Mouse (Mus musculus): ENCODE results near the gene Ndufaf8. TPM values are rescaled to one million over a fixed set of nuclear protein-coding genes. Genes with fewer than 3 reads are reported as not detected.

The Ndufaf8 gene
- 51.4 and 53.5 TPM in 2 replicates for polyA plus RNA-seq (2015; fragmentation: Nextera tagmentation; extraction: Ambion mirVana)

- H3K4me2 ChIP-seq = peak within 1 kb of the TSS; percentile 91
- peak; percentile 97 for ATAC-seq (replicated peaks)
- peak within 1 kb of the TSS; percentile 72 for H3K4me3 ChIP-seq
- peaks cover 28% of the 10 kb centered on the region for H3K4me1 ChIP-seq
- under 1% methylated on average over 77 of the region's 77 CpGs for WGBS
- H3K9ac ChIP-seq = peak within 1 kb of the TSS; percentile 82
- H3K9me3 ChIP-seq = no peaks in the 10 kb centered on the region
- H3K27ac ChIP-seq = peak within 1 kb of the TSS; percentile 92
- no peaks in the 10 kb centered on the region for H3K27me3 ChIP-seq (replicated peaks)
- peaks cover 8% of the 10 kb centered on the region; the same call in 1 of the 2 replicates for H3K36me3 ChIP-seq (replicated peaks)
Observed at GRCm38 (mm10) chr11:120098588-120099511, at the start of gene Ndufaf8, which contains the start of gene Tepsin. Ndufaf8 (plus strand) TSS chr11:120098928. Tepsin (minus strand) TSS chr11:120098731.

DNA sequence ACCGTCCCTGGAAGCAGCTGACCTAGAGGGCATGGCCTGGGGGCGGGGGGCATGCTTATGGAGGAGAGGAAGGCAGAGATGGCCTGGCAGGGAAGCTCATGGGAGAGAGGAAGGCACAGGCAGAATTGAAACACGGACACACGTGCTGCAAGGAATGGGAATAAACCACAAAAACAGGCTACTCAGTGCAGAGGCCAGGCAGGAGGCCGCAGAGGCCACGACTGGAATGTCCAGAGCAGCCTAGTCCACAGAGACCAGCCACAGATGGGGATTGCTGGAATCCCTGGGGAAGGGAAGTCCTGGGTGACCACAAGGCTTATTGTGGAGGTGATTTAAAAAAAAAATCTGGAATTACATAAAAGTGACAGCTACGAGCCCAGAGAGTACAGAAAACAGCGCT lies 49.7 kb upstream of the Ndufaf8 start:
- no peaks in the 10 kb centered on the region for H3K27me3 ChIP-seq (replicated peaks)
- no peaks in the 10 kb centered on the region for H3K36me3 ChIP-seq (replicated peaks)
- peaks cover 56% of the 10 kb centered on the region for H3K4me1 ChIP-seq
- no peak overlapping the region for H3K4me2 ChIP-seq
- no peak overlapping the region for H3K27ac ChIP-seq
- ATAC-seq (replicated peaks) = no peak
- no peak overlapping the region for H3K4me3 ChIP-seq
- WGBS = 85% methylated on average over 8 of the region's 8 CpGs
- H3K9ac ChIP-seq = no peak overlapping the region; the same call in 1 of the 2 replicates
- no peaks in the 10 kb centered on the region for H3K9me3 ChIP-seq

GRCm38 (mm10) chr11:120051124-120051811 lies 47.5 kb upstream of the Ndufaf8 start:
- Histone ChIP-seq H3K36me3 (replicated peaks) (no peaks in the 10 kb centered on the region), H3K4me2 (no peak overlapping the region), H3K27me3 (replicated peaks) (no peaks in the 10 kb centered on the region), H3K9ac (no peak overlapping the region), H3K9me3 (no peaks in the 10 kb centered on the region), H3K4me1 (peaks cover 34% of the 10 kb centered on the region), H3K27ac (peak overlapping the region; percentile 45; the same call in 1 of the 2 replicates), H3K4me3 (no peak overlapping the region)
- WGBS = 34% methylated on average over 14 of the region's 14 CpGs
- no peak for ATAC-seq (replicated peaks)

DNA sequence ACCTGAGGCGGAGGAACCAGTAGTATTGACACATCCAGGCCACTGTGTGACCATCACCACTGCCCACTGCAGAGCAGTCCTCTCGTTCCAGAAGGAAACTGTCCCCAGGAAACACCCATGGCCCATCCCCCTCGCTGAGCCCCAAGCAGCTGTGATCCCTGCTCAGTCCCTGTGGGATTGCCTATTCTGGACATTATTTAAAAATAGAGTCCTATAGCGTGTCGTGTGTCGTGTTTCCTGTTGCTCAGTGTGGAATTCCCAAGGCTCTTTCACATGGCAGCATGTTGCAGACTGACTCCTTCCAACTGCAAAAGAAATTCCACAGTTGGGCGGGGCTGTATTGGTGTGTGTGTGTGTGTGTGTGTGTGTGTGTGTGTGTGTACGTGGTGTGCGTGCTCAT lies 46.5 kb upstream of the Ndufaf8 start:
- no peaks in the 10 kb centered on the region for H3K36me3 ChIP-seq (replicated peaks)
- H3K4me3 ChIP-seq = no peak overlapping the region
- no peak for ATAC-seq (replicated peaks)
- no peaks in the 10 kb centered on the region for H3K27me3 ChIP-seq (replicated peaks)
- no peak overlapping the region for H3K27ac ChIP-seq
- WGBS = 75% methylated on average over 9 of the region's 9 CpGs
- no peaks in the 10 kb centered on the region for H3K9me3 ChIP-seq
- H3K9ac ChIP-seq = no peak overlapping the region
- H3K4me2 ChIP-seq = no peak overlapping the region
- peaks cover 29% of the 10 kb centered on the region for H3K4me1 ChIP-seq

- no peak overlapping the region for H3K9ac ChIP-seq
- no peak overlapping the region for H3K4me2 ChIP-seq
- peaks cover 13% of the 10 kb centered on the region for H3K4me1 ChIP-seq
- H3K9me3 ChIP-seq = no peaks in the 10 kb centered on the region
- WGBS = 81% methylated on average over 4 of the region's 4 CpGs
- no peak overlapping the region for H3K4me3 ChIP-seq
- no peaks in the 10 kb centered on the region for H3K27me3 ChIP-seq (replicated peaks)
- ATAC-seq (replicated peaks) = no peak
- H3K36me3 ChIP-seq (replicated peaks) = no peaks in the 10 kb centered on the region
- H3K27ac ChIP-seq = no peak overlapping the region
Observed at GRCm38 (mm10) chr11:120053846-120054245, 44.9 kb upstream of the Ndufaf8 start.

- Histone ChIP-seq H3K4me1 (peaks cover 5% of the 10 kb centered on the region; the same call in 1 of the 2 replicates), H3K27me3 (replicated peaks) (no peaks in the 10 kb centered on the region), H3K36me3 (replicated peaks) (no peaks in the 10 kb centered on the region), H3K4me2 (no peak overlapping the region), H3K9ac (no peak overlapping the region), H3K4me3 (no peak overlapping the region), H3K9me3 (no peaks in the 10 kb centered on the region), H3K27ac (no peak overlapping the region)
- no peak for ATAC-seq (replicated peaks)
- 88% methylated on average over 12 of the region's 12 CpGs for WGBS
Observed at GRCm38 (mm10) chr11:120055953-120056732, 42.6 kb upstream of the Ndufaf8 start.

GRCm38 (mm10) chr11:120060634-120061033 lies 38.1 kb upstream of the Ndufaf8 start:
- H3K36me3 ChIP-seq (replicated peaks) = peaks cover 7% of the 10 kb centered on the region; the same call in 1 of the 2 replicates
- H3K27ac ChIP-seq = no peak overlapping the region
- no peak for ATAC-seq (replicated peaks)
- 87% methylated on average over 8 of the region's 8 CpGs for WGBS
- no peaks in the 10 kb centered on the region for H3K27me3 ChIP-seq (replicated peaks)
- H3K4me3 ChIP-seq = no peak overlapping the region
- H3K4me2 ChIP-seq = no peak overlapping the region
- no peak overlapping the region for H3K9ac ChIP-seq
- no peaks in the 10 kb centered on the region for H3K4me1 ChIP-seq
- H3K9me3 ChIP-seq = no peaks in the 10 kb centered on the region

GRCm38 (mm10) chr11:120063326-120063725 lies 35.4 kb upstream of the Ndufaf8 start:
- no peak for ATAC-seq (replicated peaks)
- H3K36me3 ChIP-seq (replicated peaks) = peaks cover 15% of the 10 kb centered on the region; the same call in 1 of the 2 replicates
- H3K4me2 ChIP-seq = no peak overlapping the region
- no peaks in the 10 kb centered on the region for H3K4me1 ChIP-seq
- H3K9me3 ChIP-seq = no peaks in the 10 kb centered on the region
- no peaks in the 10 kb centered on the region for H3K27me3 ChIP-seq (replicated peaks)
- no peak overlapping the region for H3K27ac ChIP-seq
- H3K4me3 ChIP-seq = no peak overlapping the region
- no peak overlapping the region for H3K9ac ChIP-seq
- 89% methylated on average over 5 of the region's 5 CpGs for WGBS

- H3K9me3 ChIP-seq = no peaks in the 10 kb centered on the region
- no peak overlapping the region for H3K4me3 ChIP-seq
- no peak overlapping the region for H3K27ac ChIP-seq
- H3K4me1 ChIP-seq = no peaks in the 10 kb centered on the region
- WGBS = 83% methylated on average over 13 of the region's 13 CpGs
- H3K27me3 ChIP-seq (replicated peaks) = no peaks in the 10 kb centered on the region
- no peak overlapping the region for H3K4me2 ChIP-seq
- no peak overlapping the region for H3K9ac ChIP-seq
- peaks cover 20% of the 10 kb centered on the region; the same call in 1 of the 2 replicates for H3K36me3 ChIP-seq (replicated peaks)
- no peak for ATAC-seq (replicated peaks)
Observed at GRCm38 (mm10) chr11:120064006-120064667, 34.6 kb upstream of the Ndufaf8 start.

- no peak overlapping the region for H3K9ac ChIP-seq
- H3K4me2 ChIP-seq = no peak overlapping the region
- H3K4me3 ChIP-seq = no peak overlapping the region
- H3K4me1 ChIP-seq = no peaks in the 10 kb centered on the region
- peaks cover 20% of the 10 kb centered on the region; the same call in 1 of the 2 replicates for H3K36me3 ChIP-seq (replicated peaks)
- H3K9me3 ChIP-seq = no peaks in the 10 kb centered on the region
- no peaks in the 10 kb centered on the region for H3K27me3 ChIP-seq (replicated peaks)
- ATAC-seq (replicated peaks) = no peak
- 92% methylated on average over 11 of the region's 11 CpGs for WGBS
- no peak overlapping the region for H3K27ac ChIP-seq
Observed at GRCm38 (mm10) chr11:120064668-120065040, 34.1 kb upstream of the Ndufaf8 start.

DNA sequence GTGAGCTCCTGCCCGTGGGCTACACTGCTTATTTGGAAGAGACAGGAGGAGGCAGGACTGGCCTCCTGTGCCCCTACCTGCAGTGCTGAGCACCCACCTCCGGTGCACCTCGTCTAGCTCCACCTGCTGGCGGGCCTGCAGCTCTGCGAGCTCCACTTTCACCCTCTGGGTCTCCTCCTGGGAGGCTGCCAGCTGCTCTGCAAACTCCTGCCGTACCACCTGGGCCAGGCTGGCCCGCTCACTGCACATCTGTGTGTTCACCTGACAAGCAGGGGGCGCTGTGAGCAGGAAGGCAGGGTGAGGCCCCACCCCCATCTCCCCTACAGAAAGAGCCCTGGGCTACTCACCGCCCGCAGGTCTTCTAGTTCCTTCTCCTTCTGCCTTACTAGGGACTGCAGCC lies 33.4 kb upstream of the Ndufaf8 start:
- no peaks in the 10 kb centered on the region for H3K9me3 ChIP-seq
- no peak overlapping the region for H3K27ac ChIP-seq
- H3K4me1 ChIP-seq = no peaks in the 10 kb centered on the region
- peaks cover 23% of the 10 kb centered on the region; the same call in 1 of the 2 replicates for H3K36me3 ChIP-seq (replicated peaks)
- H3K9ac ChIP-seq = no peak overlapping the region
- H3K4me2 ChIP-seq = no peak overlapping the region
- WGBS = 38% methylated on average over 10 of the region's 10 CpGs
- no peaks in the 10 kb centered on the region for H3K27me3 ChIP-seq (replicated peaks)
- ATAC-seq (replicated peaks) = 0 out of 2 replicates have a peak, but pooled peaks have one; percentile 27
- H3K4me3 ChIP-seq = no peak overlapping the region
